Mouse (Mus musculus): ENCODE data around the gene Nlrp6. TPM values are rescaled to one million over a fixed set of nuclear protein-coding genes. Genes with fewer than 3 reads are reported as not detected.

The Nlrp6 gene
- polyA plus RNA-seq, 1 experiment from 2014 or later = 0.16 TPM

DNA sequence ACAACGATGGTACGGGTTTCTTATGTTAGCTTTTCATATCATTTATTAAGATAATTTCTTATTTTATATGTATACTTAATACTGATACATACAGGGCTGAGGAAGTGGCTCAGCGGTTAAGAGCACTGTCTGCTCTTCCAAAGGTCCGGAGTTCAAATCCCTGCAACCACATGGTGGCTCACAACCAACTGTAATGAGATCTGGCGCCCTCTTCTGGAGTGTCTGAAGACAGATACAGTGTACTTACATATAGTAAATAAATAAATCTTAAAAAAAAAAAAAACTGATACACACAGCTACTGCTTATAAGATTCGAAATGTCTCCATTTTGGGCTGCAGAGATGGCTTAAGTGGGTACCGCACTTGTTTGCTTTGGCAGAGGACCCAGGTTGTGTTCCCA lies 13.0 kb upstream of the Nlrp6 start:
- H3K9me3 ChIP-seq (ENCODE audit: control insufficient read depth, low read length) = no peaks in the 10 kb centered on the region
- no peak for ATAC-seq (ENCODE audit: low read depth)
- no peaks in the 10 kb centered on the region for H3K27me3 ChIP-seq (ENCODE audit: control insufficient read depth, insufficient read depth, low read depth, low read length)
- peaks cover 4% of the 10 kb centered on the region; the same call in 1 of the 2 replicates for H3K4me1 ChIP-seq (replicated peaks; ENCODE audit: control insufficient read depth, insufficient read depth, low read length)
- H3K9ac ChIP-seq (ENCODE audit: low read length) = no peak overlapping the region
- WGBS = 77% methylated on average over 7 of the region's 7 CpGs
- no peak overlapping the region for H3K27ac ChIP-seq (ENCODE audit: low read length)
- no peak overlapping the region for H3K4me3 ChIP-seq (ENCODE audit: low read length)
- no peak overlapping the region for H3K4me2 ChIP-seq (ENCODE audit: low read depth, low read length)
- H3K36me3 ChIP-seq (ENCODE audit: control insufficient read depth, insufficient read depth, low read length) = no peaks in the 10 kb centered on the region

DNA sequence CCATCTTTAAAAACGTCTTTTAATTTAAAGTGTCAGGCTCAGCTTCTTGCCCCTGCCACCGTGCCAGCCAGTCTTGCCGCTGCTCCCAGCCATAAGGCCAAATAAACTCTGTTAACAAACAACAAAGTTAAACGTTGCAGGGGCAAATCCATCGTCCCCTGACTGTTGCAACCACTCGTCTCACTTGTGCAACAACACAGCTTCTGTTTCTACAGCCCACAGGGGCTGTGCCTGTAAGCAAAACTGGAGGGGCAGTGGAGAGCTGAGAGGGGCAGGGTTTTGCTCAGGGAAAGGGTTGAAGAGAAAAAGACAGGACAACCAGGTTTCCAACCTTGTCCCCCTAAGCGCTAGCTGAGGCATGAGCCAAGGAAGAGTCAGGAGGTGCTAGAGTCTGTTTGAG lies 12.5 kb upstream of the Nlrp6 start:
- no peak overlapping the region for H3K4me2 ChIP-seq (ENCODE audit: low read depth, low read length)
- H3K27me3 ChIP-seq (ENCODE audit: control insufficient read depth, insufficient read depth, low read depth, low read length) = no peaks in the 10 kb centered on the region
- no peak overlapping the region for H3K4me3 ChIP-seq (ENCODE audit: low read length)
- ATAC-seq (ENCODE audit: low read depth) = no peak
- peaks cover 4% of the 10 kb centered on the region; the same call in 1 of the 2 replicates for H3K4me1 ChIP-seq (replicated peaks; ENCODE audit: control insufficient read depth, insufficient read depth, low read length)
- no peak overlapping the region for H3K27ac ChIP-seq (ENCODE audit: low read length)
- no peaks in the 10 kb centered on the region for H3K9me3 ChIP-seq (ENCODE audit: control insufficient read depth, low read length)
- H3K36me3 ChIP-seq (ENCODE audit: control insufficient read depth, insufficient read depth, low read length) = no peaks in the 10 kb centered on the region
- WGBS = 41% methylated on average over 7 of the region's 7 CpGs
- no peak overlapping the region for H3K9ac ChIP-seq (ENCODE audit: low read length)

DNA sequence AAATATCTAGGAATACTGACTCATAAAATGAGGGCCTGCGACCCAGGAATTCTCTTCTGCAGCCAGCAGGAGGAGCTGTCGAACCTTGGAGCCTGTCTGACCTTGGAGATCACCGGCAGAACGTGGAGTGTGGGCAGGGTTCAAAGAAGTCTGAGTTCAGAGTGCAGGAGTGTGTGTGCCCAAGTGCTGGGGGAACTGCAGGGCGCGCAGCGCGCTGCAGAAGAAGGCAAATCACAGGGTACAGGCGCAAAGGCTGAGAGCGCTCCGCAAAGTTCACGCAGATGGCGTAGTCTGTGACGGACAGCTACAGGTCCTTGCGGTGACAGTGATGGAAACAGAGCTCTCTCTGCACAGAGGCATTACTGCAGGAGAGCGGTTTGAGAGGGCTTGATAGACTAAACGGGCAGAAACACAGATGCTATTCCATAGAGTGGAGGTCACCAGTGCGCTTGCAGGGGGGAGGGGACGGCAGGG lies 12.0 kb upstream of the Nlrp6 start:
- Histone ChIP-seq H3K9me3 (ENCODE audit: control insufficient read depth, low read length) (no peaks in the 10 kb centered on the region), H3K27ac (ENCODE audit: low read length) (no peak overlapping the region), H3K4me2 (ENCODE audit: low read depth, low read length) (peak overlapping the region; percentile 86), H3K4me1 (replicated peaks; ENCODE audit: control insufficient read depth, insufficient read depth, low read length) (peaks cover 4% of the 10 kb centered on the region; the same call in 1 of the 2 replicates), H3K36me3 (ENCODE audit: control insufficient read depth, insufficient read depth, low read length) (no peaks in the 10 kb centered on the region), H3K9ac (ENCODE audit: low read length) (peak overlapping the region; percentile 54; the same call in 1 of the 2 replicates), H3K27me3 (ENCODE audit: control insufficient read depth, insufficient read depth, low read depth, low read length) (no peaks in the 10 kb centered on the region), H3K4me3 (ENCODE audit: low read length) (peak overlapping the region; percentile 51)
- peak; percentile 81; the same call in 1 of the 2 replicates for ATAC-seq (ENCODE audit: low read depth)
- 2% methylated on average over 19 of the region's 19 CpGs for WGBS

DNA sequence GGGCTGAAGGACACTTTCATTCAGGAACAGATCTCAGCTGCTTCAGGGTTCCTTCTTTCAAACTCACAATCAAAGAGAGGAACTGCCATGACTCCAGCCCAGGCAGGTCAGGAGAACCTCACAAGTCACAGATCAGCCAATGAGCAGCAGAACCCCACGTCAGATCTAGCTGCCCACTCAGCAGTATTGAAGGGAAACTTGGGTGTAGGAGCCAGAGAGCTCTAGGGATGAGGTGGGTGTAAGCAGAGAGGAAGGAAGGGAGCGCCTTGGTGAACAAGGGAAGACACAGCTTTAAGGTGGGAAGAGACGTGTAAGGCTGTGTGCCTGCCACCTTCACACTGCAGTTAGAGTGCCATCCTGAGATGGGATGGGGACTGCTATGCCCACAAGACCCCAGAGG lies 8.4 kb upstream of the Nlrp6 start:
- no peak for ATAC-seq (ENCODE audit: low read depth)
- Histone ChIP-seq H3K27me3 (ENCODE audit: control insufficient read depth, insufficient read depth, low read depth, low read length) (no peaks in the 10 kb centered on the region), H3K9me3 (ENCODE audit: control insufficient read depth, low read length) (no peaks in the 10 kb centered on the region), H3K27ac (ENCODE audit: low read length) (no peak overlapping the region), H3K9ac (ENCODE audit: low read length) (no peak overlapping the region), H3K4me1 (replicated peaks; ENCODE audit: control insufficient read depth, insufficient read depth, low read length) (peaks cover 4% of the 10 kb centered on the region; the same call in 1 of the 2 replicates), H3K36me3 (ENCODE audit: control insufficient read depth, insufficient read depth, low read length) (no peaks in the 10 kb centered on the region), H3K4me2 (ENCODE audit: low read depth, low read length) (no peak overlapping the region), H3K4me3 (ENCODE audit: low read length) (no peak overlapping the region)
- 71% methylated on average over 3 of the region's 3 CpGs for WGBS

DNA sequence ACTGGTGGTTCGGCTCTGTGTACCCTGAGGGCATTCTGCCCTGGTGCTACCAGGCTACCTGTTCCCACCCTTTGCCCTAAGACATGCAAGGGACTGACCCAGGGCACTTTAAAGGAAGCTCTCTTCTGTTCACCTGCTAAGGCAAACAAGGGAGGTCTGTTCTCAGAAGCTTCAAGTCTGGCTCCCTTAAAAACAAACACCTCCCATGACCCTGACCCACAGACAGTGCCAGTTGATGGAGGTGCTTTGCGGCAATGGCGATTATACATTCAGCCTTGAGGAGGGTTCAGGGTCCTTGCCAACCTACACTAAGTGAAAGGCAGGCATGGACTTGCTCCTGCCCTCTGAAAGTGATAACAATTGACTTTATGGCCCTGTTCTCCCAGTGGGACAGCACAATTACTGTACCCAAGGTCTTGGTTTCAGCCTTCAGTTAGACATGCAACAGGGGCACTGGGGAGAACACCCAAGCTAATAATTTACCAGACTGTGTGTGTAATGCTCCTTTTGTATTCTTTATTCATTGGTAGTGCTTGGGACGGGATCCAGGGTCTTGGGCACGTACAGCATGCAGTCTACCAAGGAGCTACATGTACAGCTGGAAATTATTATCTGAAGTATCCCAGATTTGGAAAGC lies 7.7 kb upstream of the Nlrp6 start:
- ATAC-seq (ENCODE audit: low read depth) = peak; percentile 41
- Histone ChIP-seq H3K36me3 (ENCODE audit: control insufficient read depth, insufficient read depth, low read length) (no peaks in the 10 kb centered on the region), H3K4me2 (ENCODE audit: low read depth, low read length) (no peak overlapping the region), H3K27me3 (ENCODE audit: control insufficient read depth, insufficient read depth, low read depth, low read length) (no peaks in the 10 kb centered on the region), H3K4me3 (ENCODE audit: low read length) (no peak overlapping the region), H3K9ac (ENCODE audit: low read length) (no peak overlapping the region), H3K4me1 (replicated peaks; ENCODE audit: control insufficient read depth, insufficient read depth, low read length) (peaks cover 4% of the 10 kb centered on the region; the same call in 1 of the 2 replicates), H3K9me3 (ENCODE audit: control insufficient read depth, low read length) (no peaks in the 10 kb centered on the region), H3K27ac (ENCODE audit: low read length) (no peak overlapping the region)
- 49% methylated on average over 5 of the region's 5 CpGs for WGBS

DNA sequence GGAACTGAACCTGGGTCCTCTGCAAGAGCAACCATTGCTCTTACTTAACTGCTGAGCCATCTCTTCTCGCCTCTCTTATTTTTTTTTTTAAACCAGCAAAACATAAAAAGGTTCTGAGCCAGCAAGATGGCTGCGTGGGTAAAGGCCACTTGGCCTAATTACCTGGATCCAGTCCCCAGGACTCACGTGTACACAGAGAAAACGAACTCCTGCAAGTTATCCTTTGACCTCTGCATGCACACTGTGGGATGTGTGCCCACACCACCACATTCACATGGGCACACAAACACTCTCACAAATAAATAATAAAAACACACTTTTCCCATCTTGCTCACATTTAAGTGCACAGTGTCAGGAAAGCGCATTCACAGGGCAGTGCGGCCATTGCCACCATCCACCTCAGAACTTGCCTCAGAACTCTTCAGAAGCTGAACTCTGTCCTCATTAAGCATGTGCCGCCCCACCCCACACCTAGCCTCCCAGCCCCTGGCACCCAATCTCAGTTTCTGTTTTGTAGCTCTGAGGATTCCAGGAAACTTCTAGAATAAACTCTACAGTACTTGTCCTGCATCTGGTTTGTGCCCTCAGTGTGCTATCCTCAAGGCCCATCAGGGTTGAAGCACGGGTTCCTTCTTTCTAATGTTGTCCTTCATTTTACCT lies 6.5 kb upstream of the Nlrp6 start:
- Histone ChIP-seq H3K9me3 (ENCODE audit: control insufficient read depth, low read length) (no peaks in the 10 kb centered on the region), H3K36me3 (ENCODE audit: control insufficient read depth, insufficient read depth, low read length) (no peaks in the 10 kb centered on the region), H3K27ac (ENCODE audit: low read length) (no peak overlapping the region), H3K27me3 (ENCODE audit: control insufficient read depth, insufficient read depth, low read depth, low read length) (no peaks in the 10 kb centered on the region; the same call in 1 of the 2 replicates), H3K4me3 (ENCODE audit: low read length) (no peak overlapping the region), H3K4me1 (replicated peaks; ENCODE audit: control insufficient read depth, insufficient read depth, low read length) (no peaks in the 10 kb centered on the region), H3K9ac (ENCODE audit: low read length) (no peak overlapping the region), H3K4me2 (ENCODE audit: low read depth, low read length) (no peak overlapping the region)
- 80% methylated on average over 8 of the region's 8 CpGs for WGBS
- ATAC-seq (ENCODE audit: low read depth) = no peak

DNA sequence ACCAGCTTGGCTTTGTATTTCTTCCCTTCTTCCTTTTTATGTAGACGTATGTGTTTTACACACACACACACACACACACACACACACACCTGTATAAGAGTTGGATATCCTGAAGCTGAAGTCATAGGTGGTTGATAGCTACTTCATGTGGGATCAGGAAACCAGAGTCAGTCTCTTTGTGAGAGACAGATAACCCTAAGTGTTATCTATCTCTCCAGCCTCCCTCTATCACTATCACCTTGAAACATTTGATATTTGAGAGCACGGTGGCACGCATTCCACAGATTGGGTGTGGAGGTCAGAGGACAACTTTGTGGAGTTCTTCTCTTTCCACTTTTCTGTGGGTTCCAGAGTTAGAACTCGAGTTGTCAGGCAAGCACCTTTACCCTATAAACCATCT lies 791 bp upstream of the Nlrp6 start:
- 20% methylated on average over 4 of the region's 4 CpGs for WGBS

DNA sequence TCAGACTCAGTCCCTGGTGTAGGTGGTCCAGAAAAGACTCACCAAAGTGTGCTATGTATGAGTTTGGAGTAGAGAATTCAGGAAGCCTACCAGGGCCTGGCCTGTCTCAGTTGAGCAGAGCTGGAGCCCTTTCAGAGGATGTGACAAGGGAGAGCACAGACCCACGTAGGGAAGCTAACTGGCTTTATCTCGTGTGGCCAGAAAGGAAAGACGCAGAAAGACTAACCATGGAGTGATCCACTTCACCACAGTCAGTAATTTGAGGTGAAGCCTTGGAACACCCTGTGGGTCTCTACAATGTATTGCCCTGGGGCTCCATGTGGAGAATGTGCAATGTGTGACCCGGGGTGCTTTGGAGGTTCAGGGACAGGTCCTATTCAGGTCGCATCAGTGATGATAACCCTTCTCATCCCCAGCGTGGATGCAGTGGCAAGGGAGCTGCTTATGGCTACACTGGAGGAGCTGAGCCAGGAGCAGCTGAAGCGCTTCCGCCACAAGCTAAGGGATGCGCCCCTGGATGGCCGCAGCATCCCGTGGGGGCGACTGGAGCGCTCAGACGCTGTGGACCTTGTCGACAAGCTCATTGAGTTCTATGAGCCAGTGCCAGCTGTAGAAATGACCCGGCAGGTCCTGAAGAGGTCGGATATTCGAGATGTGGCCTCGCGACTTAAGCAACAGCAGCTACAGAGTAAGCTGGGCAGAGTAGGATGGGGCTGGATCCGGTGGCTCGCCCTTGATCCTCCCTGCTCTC lies 698 bp downstream of the Nlrp6 start:
- H3K4me2 ChIP-seq (ENCODE audit: low read depth, low read length) = no peak overlapping the region
- no peak overlapping the region for H3K27ac ChIP-seq (ENCODE audit: low read length)
- H3K9ac ChIP-seq (ENCODE audit: low read length) = no peak overlapping the region
- peaks cover 12% of the 10 kb centered on the region for H3K4me1 ChIP-seq (replicated peaks; ENCODE audit: control insufficient read depth, insufficient read depth, low read length)
- no peak overlapping the region for H3K4me3 ChIP-seq (ENCODE audit: low read length)
- H3K9me3 ChIP-seq (ENCODE audit: control insufficient read depth, low read length) = no peaks in the 10 kb centered on the region
- WGBS = 28% methylated on average over 22 of the region's 22 CpGs
- no peak for ATAC-seq (ENCODE audit: low read depth)
- no peaks in the 10 kb centered on the region for H3K36me3 ChIP-seq (ENCODE audit: control insufficient read depth, insufficient read depth, low read length)
- peaks cover 57% of the 10 kb centered on the region for H3K27me3 ChIP-seq (ENCODE audit: control insufficient read depth, insufficient read depth, low read depth, low read length)

More for the DNA sequence above, 791 bp upstream of the Nlrp6 start:
- Histone ChIP-seq H3K4me3 (ENCODE audit: low read length) (no peak overlapping the region), H3K4me2 (ENCODE audit: low read depth, low read length) (no peak overlapping the region), H3K4me1 (replicated peaks; ENCODE audit: control insufficient read depth, insufficient read depth, low read length) (peaks cover 12% of the 10 kb centered on the region), H3K27me3 (ENCODE audit: control insufficient read depth, insufficient read depth, low read depth, low read length) (peaks cover 54% of the 10 kb centered on the region), H3K36me3 (ENCODE audit: control insufficient read depth, insufficient read depth, low read length) (no peaks in the 10 kb centered on the region), H3K9me3 (ENCODE audit: control insufficient read depth, low read length) (no peaks in the 10 kb centered on the region), H3K27ac (ENCODE audit: low read length) (no peak overlapping the region), H3K9ac (ENCODE audit: low read length) (no peak overlapping the region)
- no peak for ATAC-seq (ENCODE audit: low read depth)

Data from lung, embryonic 16.5 days (tissue).